Mouse (Mus musculus): Measurements from ENCODE around the gene Gm10722. TPM values are rescaled to one million over a fixed set of nuclear protein-coding genes. Genes with fewer than 3 reads are reported as not detected.
"Not testable (repeated sequence)": the region's sequence is repeated elsewhere in the genome, so short reads cannot be mapped to it uniquely, and the experiment has no call there.

The Gm10722 gene
- total RNA-seq, 2 experiments from 2014 or later: not detected

GRCm38 (mm10) chr9:3023985-3024648, 23.4 kb downstream of the Gm10722 start:
- intact Hi-C loops (cut with DNase I; ENCODE audit: low total_unique reads); DNase-seq: not testable (repeated sequence)

DNA sequence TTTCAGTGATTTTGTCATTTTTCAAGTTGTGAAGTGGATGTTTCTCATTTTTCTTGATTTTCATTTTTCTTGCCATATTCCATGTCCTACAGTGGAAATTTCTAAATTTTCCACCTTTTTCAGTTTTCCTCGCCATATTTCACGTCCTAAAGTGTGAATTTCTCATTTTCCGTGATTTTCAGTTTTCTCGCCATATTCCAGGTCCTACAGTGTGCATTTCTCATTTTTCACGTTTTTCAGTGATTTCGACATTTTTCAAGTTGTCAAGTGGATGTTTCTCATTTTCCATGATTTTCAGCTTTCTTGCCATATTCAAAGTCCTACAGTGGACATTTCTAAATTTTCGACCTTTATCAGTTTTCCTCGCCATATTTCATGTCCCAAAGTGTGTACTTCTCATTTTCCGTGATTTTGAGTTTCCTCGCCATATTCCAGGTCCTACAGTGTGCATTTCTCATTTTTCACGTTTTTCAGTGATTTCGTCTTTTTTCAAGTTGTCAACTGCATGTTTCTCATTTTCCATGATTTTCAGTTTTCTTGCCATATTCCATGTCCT, 24.3 kb downstream of the Gm10722 start, which contains the start of gene Gm10717:
TSS of gene Gm10717 (plus strand) at position 506 of the 556 bp plus-strand sequence.
- DNase-seq; intact Hi-C loops (cut with DNase I; ENCODE audit: low total_unique reads): not testable (repeated sequence)

- intact Hi-C loops (cut with DNase I; ENCODE audit: low total_unique reads): not testable (repeated sequence)
- DNase-seq: peak; percentile 21
Observed at GRCm38 (mm10) chr9:3025653-3026052, 24.9 kb downstream of the Gm10722 start.

- DNase-seq; intact Hi-C loops (cut with DNase I; ENCODE audit: low total_unique reads): not testable (repeated sequence)
Observed at GRCm38 (mm10) chr9:3026136-3026535, 25.4 kb downstream of the Gm10722 start.

GRCm38 (mm10) chr9:3026741-3027140, 26.0 kb downstream of the Gm10722 start:
- intact Hi-C loops (cut with DNase I; ENCODE audit: low total_unique reads); DNase-seq: not testable (repeated sequence)

DNA sequence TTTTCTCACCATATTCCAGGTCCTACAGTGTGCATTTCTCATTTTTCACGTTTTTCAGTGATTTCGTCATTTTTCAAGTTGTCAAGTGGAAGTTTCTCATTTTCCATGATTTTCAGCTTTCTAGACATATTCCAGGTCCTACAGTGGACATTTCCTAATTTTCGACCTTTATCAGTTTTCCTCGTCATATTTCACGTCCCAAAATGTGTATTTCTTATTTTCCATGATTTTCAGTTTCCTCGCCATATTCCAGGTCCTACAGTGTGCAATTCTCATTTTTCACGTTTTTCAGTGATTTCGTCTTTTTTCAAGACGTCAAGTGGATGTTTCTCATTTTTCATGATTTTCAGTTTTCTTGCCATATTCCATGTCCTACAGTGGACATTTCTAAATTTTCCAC, 26.5 kb downstream of the Gm10722 start:
- DNase-seq; intact Hi-C loops (cut with DNase I; ENCODE audit: low total_unique reads): not testable (repeated sequence)

DNA sequence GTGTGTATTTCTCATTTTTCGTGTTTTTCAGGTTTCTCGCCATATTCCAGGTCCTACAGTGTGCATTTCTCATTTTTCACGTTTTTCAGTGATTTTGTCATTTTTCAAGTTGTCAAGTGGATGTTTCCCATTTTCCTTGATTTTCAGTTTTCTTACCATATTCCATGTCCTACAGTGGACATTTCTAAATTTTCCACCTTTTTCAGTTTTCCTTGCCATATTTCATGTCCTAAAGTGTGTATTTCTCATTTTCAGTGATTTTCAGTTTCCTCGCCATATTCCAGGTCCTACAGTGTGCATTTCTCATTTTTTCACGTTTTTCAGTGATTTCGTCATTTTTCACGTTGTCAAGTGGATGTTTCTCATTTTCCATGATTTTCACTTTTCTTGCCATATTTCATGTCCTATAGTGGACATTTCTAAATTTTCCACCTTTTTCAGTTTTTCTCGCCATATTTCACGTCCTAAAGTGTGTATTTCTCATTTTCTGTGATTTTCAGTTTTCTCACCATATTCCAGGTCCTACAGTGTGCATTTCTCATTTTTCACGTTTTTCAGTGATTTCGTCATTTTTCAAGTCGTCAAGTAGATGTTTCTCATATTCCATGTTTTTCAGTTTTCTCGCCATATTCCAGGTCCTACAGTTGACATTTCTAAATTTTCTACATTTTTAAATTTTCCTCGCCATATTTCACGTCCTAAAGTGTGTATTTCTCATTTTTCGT, 28.7 kb downstream of the Gm10722 start:
- intact Hi-C loops (cut with DNase I; ENCODE audit: low total_unique reads); DNase-seq: not testable (repeated sequence)

GRCm38 (mm10) chr9:3030677-3031318, 30.1 kb downstream of the Gm10722 start:
- DNase-seq; intact Hi-C loops (cut with DNase I; ENCODE audit: low total_unique reads): not testable (repeated sequence)

DNA sequence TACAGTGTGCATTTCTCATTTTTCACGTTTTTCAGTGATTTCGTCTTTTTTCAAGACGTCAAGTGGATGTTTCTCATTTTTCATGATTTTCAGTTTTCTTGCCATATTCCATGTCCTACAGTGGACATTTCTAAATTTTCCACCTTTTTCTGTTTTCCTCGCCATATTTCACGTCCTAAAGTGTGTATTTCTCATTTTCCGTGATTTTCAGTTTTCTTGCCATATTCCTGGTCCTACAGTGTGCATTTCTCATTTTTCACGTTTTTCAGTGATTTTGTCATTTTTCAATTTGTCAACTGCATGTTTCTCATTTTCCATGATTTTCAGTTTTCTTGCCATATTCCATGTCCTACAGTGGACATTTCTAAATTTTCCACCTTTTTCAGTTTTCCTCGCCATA, 33.6 kb downstream of the Gm10722 start, which contains the start of gene Gm17535:
TSS of gene Gm17535 (plus strand) at position 301 of the 400 bp plus-strand sequence.
- intact Hi-C loops (cut with DNase I; ENCODE audit: low total_unique reads); DNase-seq: not testable (repeated sequence)

- intact Hi-C loops (cut with DNase I; ENCODE audit: low total_unique reads); DNase-seq: not testable (repeated sequence)
Observed at GRCm38 (mm10) chr9:3036577-3036976, 35.9 kb downstream of the Gm10722 start, which contains the start of gene Gm10715. Gene Gm10715, plus strand, starts transcription at chr9:3036877.

GRCm38 (mm10) chr9:3038161-3038560, 37.4 kb downstream of the Gm10722 start:
- intact Hi-C loops (cut with DNase I; ENCODE audit: low total_unique reads); DNase-seq: not testable (repeated sequence)

Small RNA genes lying within 50 kb of the gene (microRNA-seq; reads per million reads assigned to microRNA genes)
- gene Mir101c: 0 reads per million in 2 experiments

Other genes starting within 250 kb of the Gm10722 start
- gene Gm11168, start 2.4 kb downstream of the Gm10722 start, total RNA-seq (2021): not detected
- not detected for gene Gm10721, start 12.2 kb downstream of the Gm10722 start, total RNA-seq (2021)
- gene Gm10720, start 14.7 kb downstream of the Gm10722 start, total RNA-seq (2021): not detected
- gene Gm10719, start 16.5 kb downstream of the Gm10722 start, total RNA-seq (2021): under 1 TPM; 0.43 to 0.60 TPM
- gene Gm10718, start 22.6 kb downstream of the Gm10722 start, total RNA-seq (2021): not detected
- gene Gm10717, start 24.5 kb downstream of the Gm10722 start, total RNA-seq (2021): not detected
- not detected for gene Gm17535, start 33.7 kb downstream of the Gm10722 start, total RNA-seq (2021)
- gene Gm10715, start 36.0 kb downstream of the Gm10722 start, total RNA-seq (2021): not detected